Mouse (Mus musculus) central nervous system, embryonic 18 days (tissue): ENCODE results near the gene Pafah1b3. TPM values are rescaled to one million over a fixed set of nuclear protein-coding genes. Genes with fewer than 3 reads are reported as not detected.

Source experiments
- polyA plus RNA-seq: library from polyadenylated mRNA; depleted of rRNA; stranded (reverse); fragments of >200 nt; gene quantifications from 2 replicates; pipeline ENCODE4 v1.2.3, GENCODE M21; 2012; rRNA removed

Pafah1b3 gene
- 600 and 603 TPM in 2 replicates for polyA plus RNA-seq

GRCm38 (mm10) chr7:25297454-25298325 lies at the start of gene Pafah1b3:
Gene Pafah1b3 (minus strand): TSS chr7:25297986.

GRCm38 (mm10) chr7:25316532-25317445 lies 19.0 kb upstream of the Pafah1b3 start, which contains the start of gene Megf8:
Gene Megf8 (plus strand): TSS chr7:25317164.

GRCm38 (mm10) chr7:25305956-25306613 lies 8.3 kb upstream of the Pafah1b3 start, which contains the start of gene Tmem145:
Gene Tmem145 (plus strand): TSS chr7:25306106.

GRCm38 (mm10) chr7:25301063-25301462 lies 3.3 kb upstream of the Pafah1b3 start, which contains the start of gene Prr19:
Gene Prr19 (plus strand): TSS chr7:25301411.

DNA sequence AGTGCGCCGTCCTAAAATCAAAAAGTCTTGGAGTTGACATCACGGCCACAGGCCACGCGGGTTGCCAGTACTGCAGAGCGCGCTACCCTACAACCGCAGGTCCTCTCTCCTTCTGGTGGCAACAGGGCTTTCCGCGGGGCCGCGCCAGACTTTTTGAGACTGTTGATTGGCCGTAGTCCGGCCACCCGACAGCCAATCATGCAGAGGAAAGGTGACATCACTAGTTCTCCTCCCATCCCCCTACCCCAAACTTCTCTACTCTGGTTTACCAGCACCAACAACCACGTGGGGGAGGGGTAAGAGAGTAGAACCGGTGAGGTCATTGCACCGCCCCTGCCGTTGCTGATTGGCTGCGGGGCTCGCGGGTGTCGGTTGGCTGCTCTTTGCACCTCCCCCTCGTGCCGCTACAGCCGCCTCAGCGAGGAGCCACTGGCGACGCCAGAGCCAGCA lies 30.5 kb downstream of the Pafah1b3 start, which contains the start of gene Cic:
TSS of gene Cic (plus strand) at position 404 of the 450 bp plus-strand sequence.

DNA sequence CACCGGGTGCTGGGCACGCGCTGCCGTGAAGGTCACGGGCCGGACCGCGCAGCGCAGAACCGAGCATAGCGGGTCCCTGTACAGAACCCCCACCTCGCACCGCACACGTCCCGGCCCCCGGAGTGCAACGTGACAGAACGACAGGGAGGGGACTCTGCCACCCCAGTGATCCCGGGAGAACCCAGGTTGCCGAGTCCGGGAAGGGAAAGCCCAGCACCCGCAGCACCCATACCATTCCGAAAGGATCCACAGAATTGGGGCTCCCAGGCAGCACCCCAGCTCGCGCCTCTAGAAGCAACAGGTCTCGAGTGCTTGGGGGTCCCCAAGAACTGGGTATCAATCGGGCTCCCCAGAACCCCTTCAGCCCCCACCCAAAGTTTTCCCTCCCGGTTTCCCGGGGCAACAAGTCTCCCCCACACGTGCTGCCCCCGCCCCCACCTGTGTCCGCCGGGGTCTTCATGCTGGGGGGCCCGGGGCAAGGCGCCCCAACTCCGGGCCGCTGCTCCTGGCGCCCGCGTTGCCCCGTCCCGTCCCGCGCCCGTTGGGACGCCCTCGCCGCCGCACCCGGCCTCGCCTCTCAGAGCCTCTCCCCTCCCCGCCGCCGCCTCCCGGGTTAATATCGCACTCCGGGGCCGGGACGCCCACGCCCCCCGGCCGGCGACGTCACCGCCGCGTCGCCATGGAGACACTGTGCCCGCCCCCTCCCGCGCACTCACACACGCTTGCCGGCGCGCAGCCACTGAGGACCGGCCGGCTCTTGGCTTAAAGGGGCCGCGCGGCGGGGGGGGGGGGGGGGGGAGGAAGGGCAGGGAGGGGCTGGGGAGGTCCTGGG lies 47.4 kb downstream of the Pafah1b3 start, which contains the start of gene Erf:
TSS of gene Erf (minus strand) at position 621 of the 832 bp plus-strand sequence.

Other genes starting within 250 kb of the Pafah1b3 start
- gene Grik5, start 225.6 kb downstream of the Pafah1b3 start, polyA plus RNA-seq = 126 and 160 TPM in 2 replicates
- gene Zfp574, start 225.4 kb downstream of the Pafah1b3 start, polyA plus RNA-seq = 24.6 and 28.2 TPM in 2 replicates
- 20.9 and 25.9 TPM in 2 replicates for gene Pou2f2, start 118.3 kb downstream of the Pafah1b3 start, polyA plus RNA-seq
- 15.9 and 16.5 TPM in 2 replicates for gene Dedd2, start 77.4 kb downstream of the Pafah1b3 start, polyA plus RNA-seq
- gene Zfp526, start 76.6 kb downstream of the Pafah1b3 start, polyA plus RNA-seq = 5.3 and 5.7 TPM in 2 replicates
- 220 and 234 TPM in 2 replicates for gene Gsk3a, start 60.1 kb downstream of the Pafah1b3 start, polyA plus RNA-seq
- gene Erf, start 47.2 kb downstream of the Pafah1b3 start, polyA plus RNA-seq = 16.3 and 17.6 TPM in 2 replicates
- gene Cic, start 30.3 kb downstream of the Pafah1b3 start, polyA plus RNA-seq = 83.3 and 94.7 TPM in 2 replicates
- 2.4 and 3.0 TPM in 2 replicates for gene Prr19, start 3.4 kb upstream of the Pafah1b3 start, polyA plus RNA-seq
- gene Tmem145, start 8.1 kb upstream of the Pafah1b3 start, polyA plus RNA-seq = 157 and 163 TPM in 2 replicates
- 45.8 and 48.9 TPM in 2 replicates for gene Megf8, start 19.2 kb upstream of the Pafah1b3 start, polyA plus RNA-seq
- 24.7 TPM in 1 of 2 replicates, not detected in the other for gene Cnfn, start 71.7 kb upstream of the Pafah1b3 start, polyA plus RNA-seq
- 8.9 and 11.3 TPM in 2 replicates for gene Lipe, start 100.7 kb upstream of the Pafah1b3 start, polyA plus RNA-seq
- gene Cxcl17, start 114.9 kb upstream of the Pafah1b3 start, polyA plus RNA-seq = 0.15 and 0.22 TPM in 2 replicates
- gene Ceacam1, start 179.6 kb upstream of the Pafah1b3 start, polyA plus RNA-seq = 0.78 and 1.1 TPM in 2 replicates
- not detected in 2 replicates for gene Ceacam2, start 241.9 kb upstream of the Pafah1b3 start, polyA plus RNA-seq